Mouse (Mus musculus) heart, embryonic 16.5 days (tissue): ENCODE data around the gene Cd151. TPM values are rescaled to one million over a fixed set of nuclear protein-coding genes. Genes with fewer than 3 reads are reported as not detected.
A peak's percentile ranks its signal among the peaks of the same experiment; 100 is the strongest.

Source experiments
- ATAC-seq: fragments of 200-750 bp; cut with Nextera tagmentation; replicated peaks from 2 replicates; pipeline ENCODE4 v1.8.0; 2017; ENCODE audit warnings: moderate number of reproducible peaks; ENCODE audit not compliant: insufficient read depth, low FRiP score; ENCODE audit errors: extremely low read depth
- H3K27ac ChIP-seq: fragments of 300-500 bp; sonication (generic); 2 replicates; pipeline ENCODE4 v1.5.1; 2014; ENCODE audit warnings: mild to moderate bottlenecking, low read length, control low read depth, moderate library complexity
- H3K27me3 ChIP-seq: fragments of 300-500 bp; sonication (generic); 2 replicates; pipeline ENCODE4 v1.6.1; 2014; ENCODE audit warnings: low read length, mixed read lengths; ENCODE audit not compliant: control insufficient read depth, insufficient read depth
- H3K36me3 ChIP-seq: fragments of 300-500 bp; sonication (generic); 2 replicates; pipeline ENCODE4 v1.6.1; 2014; ENCODE audit not compliant: control insufficient read depth, insufficient read depth
- H3K4me1 ChIP-seq: fragments of 300-500 bp; sonication (generic); 2 replicates; pipeline ENCODE4 v1.6.1; 2014; ENCODE audit warnings: low read length, mixed read lengths; ENCODE audit not compliant: control insufficient read depth, insufficient read depth
- H3K4me2 ChIP-seq: fragments of 300-500 bp; sonication (generic); 2 replicates; pipeline ENCODE4 v1.6.1; 2014; ENCODE audit warnings: low read depth, mild to moderate bottlenecking, control low read depth, low read length
- H3K4me3 ChIP-seq: fragments of 300-500 bp; sonication (generic); 2 replicates; pipeline ENCODE4 v1.5.1; 2014; ENCODE audit warnings: mild to moderate bottlenecking, control low read depth, low read length
- H3K9ac ChIP-seq: fragments of 300-500 bp; sonication (generic); 2 replicates; pipeline ENCODE4 v1.6.1; 2014; ENCODE audit warnings: low read length, control low read depth
- H3K9me3 ChIP-seq: fragments of 300-500 bp; sonication (generic); replicated peaks from 2 replicates; pipeline ENCODE4 v1.6.1; 2016; ENCODE audit warnings: low read length; ENCODE audit not compliant: control insufficient read depth
- WGBS: fragments of 180-500 bp; shearing (Covaris S2); extraction: QIAGEN DNeasy Blood & Tissue Kit; methylation state at CpG from one replicate; pipeline ENCODE4 v1.1.7; 2014; 5-methylcytosine and 5-hydroxymethylcytosine counted together
- polyA plus RNA-seq: library from polyadenylated mRNA; unstranded; fragments of >200 nt; fragmentation: Nextera tagmentation; extraction: Ambion mirVana; gene quantifications from 2 replicates; pipeline ENCODE4 v1.2.1, GENCODE M21; 2015

Cd151 gene
- polyA plus RNA-seq, 1 experiment from 2014 or later = 44.0 TPM

GRCm38 (mm10) chr7:141475011-141475804, 8.0 kb downstream of the Cd151 start, which contains the start of the genes Polr2l and Tspan4:
Gene Polr2l, minus strand, starts transcription at chr7:141475132.
Gene Tspan4, plus strand, starts transcription at chr7:141475240.
- Histone ChIP-seq H3K4me2 (peak within 1 kb of the TSS; percentile 89), H3K27me3 (no peaks in the 10 kb centered on the region), H3K4me3 (peak within 1 kb of the TSS; percentile 70), H3K27ac (peak within 1 kb of the TSS; percentile 96), H3K9me3 (no peaks in the 10 kb centered on the region), H3K4me1 (peaks cover 42% of the 10 kb centered on the region), H3K9ac (peak within 1 kb of the TSS; percentile 90), H3K36me3 (peaks cover 21% of the 10 kb centered on the region)
- WGBS = under 1% methylated on average over 82 of the region's 87 CpGs
- peak; percentile 71 for ATAC-seq

DNA sequence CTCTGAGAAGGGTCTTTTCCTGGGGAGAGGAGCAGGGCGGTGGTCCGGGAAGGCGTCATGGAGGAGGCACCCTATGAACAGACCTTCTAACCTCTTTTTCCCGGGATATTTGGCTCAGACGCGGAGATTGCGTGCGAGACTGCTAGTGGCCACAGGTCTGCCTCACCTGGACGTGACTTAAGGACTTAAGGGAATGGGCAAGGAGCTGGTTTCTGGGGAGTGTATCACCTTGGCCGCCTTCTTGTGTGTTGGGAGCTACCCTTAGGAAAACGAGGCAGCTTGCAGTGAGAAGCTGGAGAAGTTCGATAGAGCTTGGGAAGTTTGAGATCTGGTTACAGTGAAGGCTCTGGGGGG, 8.6 kb downstream of the Cd151 start:
- Histone ChIP-seq H3K4me3 (peak overlapping the region; percentile 70), H3K9me3 (no peaks in the 10 kb centered on the region), H3K4me2 (peak overlapping the region; percentile 89), H3K27ac (peak overlapping the region; percentile 96), H3K27me3 (no peaks in the 10 kb centered on the region), H3K4me1 (peaks cover 46% of the 10 kb centered on the region), H3K9ac (peak overlapping the region; percentile 90), H3K36me3 (peaks cover 16% of the 10 kb centered on the region)
- ATAC-seq = no peak; the same call in 1 of the 2 replicates
- under 1% methylated on average over 12 of the region's 12 CpGs for WGBS

DNA sequence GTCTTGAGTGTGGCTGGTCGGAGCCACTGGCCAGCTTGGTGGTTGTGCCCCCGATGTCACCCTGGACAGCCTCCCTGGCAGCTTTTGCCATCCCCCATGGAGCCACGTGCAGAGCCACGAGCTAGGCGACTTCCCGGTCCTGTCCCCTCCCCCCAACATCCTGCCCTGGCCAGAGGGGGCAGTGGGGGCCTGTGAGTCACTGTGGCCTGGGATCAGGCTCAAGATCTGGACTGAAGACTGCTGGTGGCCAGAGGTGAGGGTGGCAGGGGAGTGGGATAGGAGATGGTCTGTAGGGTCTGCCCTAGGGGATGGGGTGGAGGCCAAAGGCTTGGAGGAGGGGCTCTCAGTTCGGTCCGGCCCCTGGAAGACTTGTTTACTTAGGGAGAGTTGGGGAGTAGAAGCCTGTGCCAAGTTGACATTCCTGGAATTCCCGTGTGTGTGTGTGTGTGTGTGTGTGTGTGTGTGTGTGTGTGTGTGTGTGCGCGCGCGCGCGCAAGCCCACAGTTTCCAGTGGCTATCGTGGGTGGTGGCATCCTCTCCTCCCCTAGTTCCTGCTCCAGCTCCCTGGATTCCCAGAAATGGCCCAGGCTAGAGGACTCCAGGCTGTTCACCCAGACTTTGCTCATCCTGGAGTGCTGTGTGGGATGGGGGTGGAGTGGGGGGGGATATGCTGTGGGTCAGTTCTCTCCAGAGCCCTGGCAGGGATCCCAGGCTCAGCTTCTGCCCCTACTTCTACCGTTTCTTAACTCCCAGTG, 9.2 kb downstream of the Cd151 start:
- peak overlapping the region; percentile 90 for H3K9ac ChIP-seq
- peaks cover 51% of the 10 kb centered on the region for H3K4me1 ChIP-seq
- ATAC-seq = peak; percentile 56
- H3K4me2 ChIP-seq = peak overlapping the region; percentile 89
- WGBS = under 1% methylated on average over 16 of the region's 17 CpGs
- H3K4me3 ChIP-seq = peak overlapping the region; percentile 70
- H3K9me3 ChIP-seq = no peaks in the 10 kb centered on the region
- H3K27me3 ChIP-seq = no peaks in the 10 kb centered on the region
- H3K27ac ChIP-seq = peak overlapping the region; percentile 96
- H3K36me3 ChIP-seq = peaks cover 10% of the 10 kb centered on the region

DNA sequence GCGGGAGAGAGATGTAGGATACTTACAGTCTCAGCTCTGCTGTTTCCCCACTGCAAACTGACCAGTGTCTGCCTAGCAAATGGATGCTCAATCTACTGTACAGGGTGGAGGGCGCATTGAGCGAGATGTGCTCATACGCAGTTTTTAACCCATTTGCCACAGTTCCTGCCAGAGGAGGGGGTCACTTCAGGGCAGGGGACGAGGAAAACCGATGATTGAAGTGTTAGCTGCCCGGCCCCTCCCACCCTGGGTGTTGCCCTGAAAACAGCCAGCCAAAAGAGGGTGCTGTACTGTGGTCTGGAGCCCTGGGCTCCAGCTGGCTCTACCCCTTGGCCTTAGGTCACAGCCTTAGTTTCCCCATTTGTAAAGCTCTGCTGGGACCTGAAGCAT, 9.8 kb downstream of the Cd151 start:
- WGBS = 8% methylated on average over 7 of the region's 7 CpGs
- H3K4me2 ChIP-seq = peak overlapping the region; percentile 89
- H3K9me3 ChIP-seq = no peaks in the 10 kb centered on the region
- peak overlapping the region; percentile 70 for H3K4me3 ChIP-seq
- H3K27me3 ChIP-seq = no peaks in the 10 kb centered on the region
- no peak for ATAC-seq
- H3K4me1 ChIP-seq = peaks cover 55% of the 10 kb centered on the region
- peak overlapping the region; percentile 96 for H3K27ac ChIP-seq
- H3K36me3 ChIP-seq = peaks cover 7% of the 10 kb centered on the region
- H3K9ac ChIP-seq = peak overlapping the region; percentile 62

- peak overlapping the region; percentile 89 for H3K4me2 ChIP-seq
- H3K27me3 ChIP-seq = no peaks in the 10 kb centered on the region
- H3K9me3 ChIP-seq = no peaks in the 10 kb centered on the region
- peaks cover 61% of the 10 kb centered on the region for H3K4me1 ChIP-seq
- WGBS = 48% methylated on average over 4 of the region's 4 CpGs
- peaks cover under 1% of the 10 kb centered on the region; the same call in 1 of the 2 replicates for H3K36me3 ChIP-seq
- H3K4me3 ChIP-seq = peak overlapping the region; percentile 70; the same call in 1 of the 2 replicates
- 0 out of 2 replicates have a peak, but pooled peaks have one; percentile 3 for ATAC-seq
- peak overlapping the region; percentile 96 for H3K27ac ChIP-seq
- H3K9ac ChIP-seq = peak overlapping the region; percentile 62
These were observed 10.5 kb downstream of the Cd151 start for GRCm38 (mm10) chr7:141477578-141478269.

- no peak overlapping the region for H3K4me3 ChIP-seq
- no peaks in the 10 kb centered on the region for H3K27me3 ChIP-seq
- no peaks in the 10 kb centered on the region for H3K9me3 ChIP-seq
- peak overlapping the region; percentile 96 for H3K27ac ChIP-seq
- 0 out of 2 replicates have a peak overlapping the region, but pooled peaks have one; percentile 89 for H3K4me2 ChIP-seq
- H3K4me1 ChIP-seq = peaks cover 61% of the 10 kb centered on the region
- H3K9ac ChIP-seq = peak overlapping the region; percentile 62; the same call in 1 of the 2 replicates
- H3K36me3 ChIP-seq = no peaks in the 10 kb centered on the region
- ATAC-seq = no peak
- WGBS = 45% methylated on average over 5 of the region's 5 CpGs
These were observed 11.1 kb downstream of the Cd151 start for GRCm38 (mm10) chr7:141478270-141478748.

DNA sequence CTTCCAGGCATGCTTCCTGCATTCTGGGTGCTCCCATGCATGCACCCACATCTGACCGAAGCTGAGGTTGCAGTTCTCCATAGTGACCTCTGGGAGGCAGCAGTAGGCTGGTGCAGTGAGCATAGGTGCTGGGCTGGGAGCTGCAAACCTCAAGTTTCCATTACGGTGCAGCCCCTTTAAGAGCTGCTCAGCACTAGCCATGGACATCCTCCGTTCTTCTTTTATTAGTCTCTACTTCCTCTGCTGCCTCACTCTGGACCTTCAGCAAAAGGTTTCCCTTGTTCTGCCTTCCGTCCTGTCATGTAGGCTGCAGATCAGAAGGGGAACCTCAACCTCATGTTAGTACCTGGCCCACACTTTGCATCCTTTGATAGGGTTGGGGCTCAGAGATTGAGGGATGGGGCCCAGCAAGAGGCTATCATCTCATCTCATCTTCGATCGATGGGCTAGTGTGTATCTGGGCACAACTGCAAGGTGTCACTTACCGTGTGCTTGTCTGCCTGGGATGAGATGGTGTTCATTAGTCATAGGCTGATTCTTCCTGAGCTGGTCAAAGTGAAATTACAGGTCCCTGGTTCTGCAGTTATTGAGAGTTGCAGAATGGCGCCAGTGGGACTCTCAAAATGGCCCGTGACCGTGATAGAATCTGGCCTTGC, 13.8 kb downstream of the Cd151 start:
- peak overlapping the region; percentile 65; the same call in 1 of the 2 replicates for H3K4me3 ChIP-seq
- peak; percentile 19; the same call in 1 of the 2 replicates for ATAC-seq
- peaks cover 46% of the 10 kb centered on the region for H3K4me1 ChIP-seq
- no peaks in the 10 kb centered on the region for H3K27me3 ChIP-seq
- H3K9me3 ChIP-seq = no peaks in the 10 kb centered on the region
- H3K9ac ChIP-seq = no peak overlapping the region
- H3K36me3 ChIP-seq = no peaks in the 10 kb centered on the region
- 7% methylated on average over 10 of the region's 10 CpGs for WGBS
- H3K27ac ChIP-seq = no peak overlapping the region
- peak overlapping the region; percentile 99 for H3K4me2 ChIP-seq
